Mouse (Mus musculus): ENCODE measurements around the gene Syngap1. TPM values are rescaled to one million over a fixed set of nuclear protein-coding genes. Genes with fewer than 3 reads are reported as not detected.

Syngap1 gene
- polyA plus RNA-seq, 1 experiment from 2014 or later = 7.4 TPM

DNA sequence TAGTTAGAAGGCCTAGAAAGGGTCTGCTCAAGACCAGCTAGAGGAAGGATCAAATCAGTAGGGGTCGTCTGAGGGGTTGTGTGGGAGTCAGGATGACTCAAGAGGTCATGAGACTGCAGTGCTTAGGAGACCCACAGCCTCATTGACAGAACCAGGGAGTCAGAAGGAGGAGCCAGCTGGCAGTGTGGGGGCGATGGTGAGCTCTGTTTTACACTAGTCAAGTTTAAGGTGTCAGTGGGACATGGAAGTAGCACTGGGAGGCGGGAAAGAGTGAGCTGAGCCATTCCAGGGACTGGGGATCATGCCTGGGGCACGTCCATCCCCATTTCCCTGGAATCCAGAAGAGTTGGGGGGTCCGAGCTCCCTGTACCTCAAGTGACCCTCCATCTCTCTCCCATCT, 17.8 kb downstream of the Syngap1 start:
- Histone ChIP-seq H3K27ac (ENCODE audit: low read depth, low read length) (no peak overlapping the region), H3K9me3 (ENCODE audit: control insufficient read depth, low read length) (no peaks in the 10 kb centered on the region), H3K4me2 (ENCODE audit: low read depth, low read length) (no peak overlapping the region), H3K36me3 (ENCODE audit: control insufficient read depth, insufficient read depth, low read length) (peaks cover 66% of the 10 kb centered on the region), H3K27me3 (ENCODE audit: control insufficient read depth, insufficient read depth, low read length) (no peaks in the 10 kb centered on the region), H3K9ac (replicated peaks; ENCODE audit: low read depth, low read length) (no peak overlapping the region), H3K4me3 (ENCODE audit: low read depth, low read length) (no peak overlapping the region), H3K4me1 (ENCODE audit: control insufficient read depth, insufficient read depth, low read length) (peaks cover 2% of the 10 kb centered on the region)
- WGBS = 63% methylated on average over 5 of the region's 5 CpGs
- no peak for ATAC-seq (ENCODE audit: low read depth)

DNA sequence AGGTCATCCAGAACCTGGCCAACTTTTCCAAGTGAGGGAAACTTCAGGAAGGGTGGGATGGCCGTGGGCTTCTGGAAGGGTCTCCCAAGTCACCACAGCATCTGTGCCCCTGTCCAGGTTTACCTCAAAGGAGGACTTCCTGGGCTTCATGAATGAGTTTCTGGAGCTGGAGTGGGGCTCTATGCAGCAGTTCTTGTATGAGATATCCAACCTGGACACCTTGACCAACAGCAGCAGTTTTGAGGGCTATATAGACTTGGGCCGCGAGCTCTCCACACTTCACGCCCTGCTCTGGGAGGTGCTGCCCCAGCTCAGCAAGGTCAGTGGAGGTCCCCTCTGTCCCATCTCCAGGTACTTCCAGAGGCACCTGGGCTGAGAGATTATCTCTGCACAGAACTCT, 18.8 kb downstream of the Syngap1 start:
- Histone ChIP-seq H3K27ac (ENCODE audit: low read depth, low read length) (no peak overlapping the region), H3K36me3 (ENCODE audit: control insufficient read depth, insufficient read depth, low read length) (peaks cover 74% of the 10 kb centered on the region), H3K4me2 (ENCODE audit: low read depth, low read length) (no peak overlapping the region), H3K9me3 (ENCODE audit: control insufficient read depth, low read length) (no peaks in the 10 kb centered on the region), H3K9ac (replicated peaks; ENCODE audit: low read depth, low read length) (no peak overlapping the region), H3K27me3 (ENCODE audit: control insufficient read depth, insufficient read depth, low read length) (no peaks in the 10 kb centered on the region), H3K4me3 (ENCODE audit: low read depth, low read length) (no peak overlapping the region), H3K4me1 (ENCODE audit: control insufficient read depth, insufficient read depth, low read length) (no peaks in the 10 kb centered on the region)
- ATAC-seq (ENCODE audit: low read depth) = no peak
- 94% methylated on average over 4 of the region's 4 CpGs for WGBS

DNA sequence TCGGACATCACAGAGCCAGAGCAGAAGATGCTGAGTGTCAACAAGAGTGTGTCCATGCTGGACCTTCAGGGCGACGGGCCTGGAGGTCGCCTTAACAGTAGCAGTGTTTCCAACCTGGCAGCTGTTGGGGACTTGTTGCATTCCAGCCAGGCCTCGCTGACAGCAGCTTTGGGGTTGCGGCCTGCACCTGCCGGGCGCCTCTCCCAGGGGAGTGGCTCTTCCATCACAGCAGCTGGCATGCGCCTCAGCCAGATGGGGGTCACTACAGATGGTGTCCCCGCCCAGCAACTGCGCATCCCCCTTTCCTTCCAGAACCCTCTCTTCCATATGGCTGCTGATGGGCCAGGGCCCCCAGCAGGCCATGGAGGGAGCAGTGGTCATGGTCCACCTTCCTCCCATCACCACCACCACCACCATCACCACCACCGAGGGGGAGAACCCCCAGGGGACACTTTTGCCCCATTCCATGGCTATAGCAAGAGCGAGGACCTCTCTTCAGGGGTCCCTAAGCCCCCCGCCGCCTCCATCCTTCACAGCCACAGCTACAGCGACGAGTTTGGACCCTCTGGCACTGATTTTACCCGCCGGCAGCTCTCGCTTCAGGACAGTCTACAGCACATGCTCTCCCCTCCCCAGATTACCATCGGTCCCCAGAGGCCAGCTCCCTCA, 20.7 kb downstream of the Syngap1 start:
- no peak overlapping the region for H3K4me2 ChIP-seq (ENCODE audit: low read depth, low read length)
- no peak for ATAC-seq (ENCODE audit: low read depth)
- H3K36me3 ChIP-seq (ENCODE audit: control insufficient read depth, insufficient read depth, low read length) = peaks cover 66% of the 10 kb centered on the region
- H3K9ac ChIP-seq (replicated peaks; ENCODE audit: low read depth, low read length) = no peak overlapping the region
- no peak overlapping the region for H3K27ac ChIP-seq (ENCODE audit: low read depth, low read length)
- H3K4me3 ChIP-seq (ENCODE audit: low read depth, low read length) = no peak overlapping the region
- no peaks in the 10 kb centered on the region for H3K27me3 ChIP-seq (ENCODE audit: control insufficient read depth, insufficient read depth, low read length)
- WGBS = 93% methylated on average over 20 of the region's 21 CpGs
- no peaks in the 10 kb centered on the region for H3K4me1 ChIP-seq (ENCODE audit: control insufficient read depth, insufficient read depth, low read length)
- no peaks in the 10 kb centered on the region for H3K9me3 ChIP-seq (ENCODE audit: control insufficient read depth, low read length)

DNA sequence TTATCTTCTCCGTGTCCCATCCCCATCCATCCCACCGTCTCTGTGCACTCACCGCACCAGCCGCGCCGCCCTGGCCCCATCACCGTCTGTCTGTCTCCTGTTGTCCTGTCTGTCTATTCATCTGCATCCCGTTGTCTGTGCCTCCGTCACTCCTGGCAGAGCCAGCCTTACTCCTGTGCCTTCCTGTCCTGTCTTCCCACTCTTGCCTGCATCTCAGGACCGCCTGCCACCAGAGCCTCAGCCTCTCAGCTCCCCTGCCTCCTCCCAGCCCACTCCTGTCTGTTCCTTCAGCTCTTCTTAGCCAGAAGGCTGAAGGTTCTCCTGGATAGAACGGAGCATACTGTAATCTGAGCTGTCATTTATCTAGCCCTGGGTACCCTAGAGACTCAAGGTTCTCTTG, 25.9 kb downstream of the Syngap1 start:
- 0 out of 2 replicates have a peak, but pooled peaks cover 2% of the 10 kb centered on the region for H3K4me1 ChIP-seq (ENCODE audit: control insufficient read depth, insufficient read depth, low read length)
- no peak overlapping the region for H3K9ac ChIP-seq (replicated peaks; ENCODE audit: low read depth, low read length)
- no peaks in the 10 kb centered on the region for H3K9me3 ChIP-seq (ENCODE audit: control insufficient read depth, low read length)
- no peak overlapping the region for H3K4me2 ChIP-seq (ENCODE audit: low read depth, low read length)
- H3K4me3 ChIP-seq (ENCODE audit: low read depth, low read length) = no peak overlapping the region
- no peak overlapping the region for H3K27ac ChIP-seq (ENCODE audit: low read depth, low read length)
- WGBS = 90% methylated on average over 11 of the region's 11 CpGs
- no peaks in the 10 kb centered on the region for H3K27me3 ChIP-seq (ENCODE audit: control insufficient read depth, insufficient read depth, low read length)
- peaks cover 53% of the 10 kb centered on the region for H3K36me3 ChIP-seq (ENCODE audit: control insufficient read depth, insufficient read depth, low read length)
- no peak for ATAC-seq (ENCODE audit: low read depth)

DNA sequence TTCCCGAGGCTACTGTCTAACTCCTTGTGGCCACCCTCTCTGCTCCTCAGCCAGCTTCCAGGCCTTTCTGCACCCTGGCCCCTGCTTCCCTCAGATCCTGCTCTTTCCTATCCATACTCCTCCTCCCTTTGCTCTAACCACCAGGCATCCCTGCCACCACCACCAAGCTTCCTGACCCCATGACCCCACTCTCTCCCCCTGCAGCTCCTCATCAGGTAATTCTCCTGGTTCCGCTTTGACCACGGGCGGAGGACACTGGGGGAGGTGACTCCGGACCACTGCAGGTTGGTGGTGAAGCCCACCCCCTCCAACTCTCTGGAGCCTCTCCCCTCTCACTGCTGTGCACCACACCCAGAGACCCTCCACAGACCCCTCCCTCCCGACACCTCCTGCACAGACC, 26.4 kb downstream of the Syngap1 start:
- Histone ChIP-seq H3K9me3 (ENCODE audit: control insufficient read depth, low read length) (no peaks in the 10 kb centered on the region), H3K27me3 (ENCODE audit: control insufficient read depth, insufficient read depth, low read length) (no peaks in the 10 kb centered on the region), H3K27ac (ENCODE audit: low read depth, low read length) (no peak overlapping the region), H3K4me3 (ENCODE audit: low read depth, low read length) (no peak overlapping the region), H3K36me3 (ENCODE audit: control insufficient read depth, insufficient read depth, low read length) (peaks cover 48% of the 10 kb centered on the region), H3K4me1 (ENCODE audit: control insufficient read depth, insufficient read depth, low read length) (0 out of 2 replicates have a peak, but pooled peaks cover 3% of the 10 kb centered on the region), H3K4me2 (ENCODE audit: low read depth, low read length) (no peak overlapping the region), H3K9ac (replicated peaks; ENCODE audit: low read depth, low read length) (no peak overlapping the region)
- 94% methylated on average over 6 of the region's 6 CpGs for WGBS
- ATAC-seq (ENCODE audit: low read depth) = no peak

DNA sequence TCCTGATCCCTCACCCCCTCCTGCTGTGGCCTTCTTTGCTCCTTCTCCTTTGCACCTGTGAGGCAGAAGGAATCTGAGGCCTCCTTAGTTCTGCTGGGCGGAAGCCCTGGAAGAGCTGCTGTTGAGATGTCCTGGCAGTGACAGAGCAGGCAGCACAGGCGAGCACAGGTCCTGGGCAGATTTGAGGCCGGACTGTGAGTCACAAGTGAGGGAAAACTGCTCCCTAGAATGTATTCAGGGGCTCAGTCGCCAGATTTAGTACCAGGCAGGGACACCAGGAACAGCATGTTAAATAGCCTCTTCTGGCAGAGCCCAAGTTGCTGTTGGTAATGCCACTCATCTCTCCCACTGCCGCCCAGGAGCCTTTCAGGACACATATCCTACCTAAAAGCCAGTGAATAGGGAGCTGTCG, 27.2 kb downstream of the Syngap1 start:
- H3K4me1 ChIP-seq (ENCODE audit: control insufficient read depth, insufficient read depth, low read length) = 0 out of 2 replicates have a peak, but pooled peaks cover 3% of the 10 kb centered on the region
- ATAC-seq (ENCODE audit: low read depth) = no peak
- WGBS = 79% methylated on average over 6 of the region's 6 CpGs
- H3K9ac ChIP-seq (replicated peaks; ENCODE audit: low read depth, low read length) = no peak overlapping the region
- H3K9me3 ChIP-seq (ENCODE audit: control insufficient read depth, low read length) = no peaks in the 10 kb centered on the region
- H3K27ac ChIP-seq (ENCODE audit: low read depth, low read length) = no peak overlapping the region
- no peaks in the 10 kb centered on the region for H3K27me3 ChIP-seq (ENCODE audit: control insufficient read depth, insufficient read depth, low read length)
- no peak overlapping the region for H3K4me3 ChIP-seq (ENCODE audit: low read depth, low read length)
- peaks cover 42% of the 10 kb centered on the region for H3K36me3 ChIP-seq (ENCODE audit: control insufficient read depth, insufficient read depth, low read length)
- H3K4me2 ChIP-seq (ENCODE audit: low read depth, low read length) = no peak overlapping the region

DNA sequence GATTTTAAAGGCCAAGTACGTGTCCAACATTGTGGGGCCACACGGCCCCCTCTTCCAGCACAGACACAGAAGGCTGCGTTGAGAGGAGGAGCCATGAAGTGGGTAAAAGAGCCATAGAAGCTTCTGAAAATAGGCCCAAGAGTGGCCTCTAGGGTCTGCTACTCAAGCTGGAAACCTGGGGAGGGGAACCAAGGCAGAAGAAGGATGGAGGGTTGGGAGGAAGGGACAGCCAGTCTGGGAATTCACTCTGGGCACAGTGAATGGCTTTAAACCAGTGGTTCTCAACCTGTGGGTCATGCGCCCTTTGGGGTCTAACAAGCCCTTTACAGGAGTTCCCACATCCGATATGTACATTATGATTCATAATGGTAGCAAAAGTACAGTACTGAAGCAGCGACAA, 28.2 kb downstream of the Syngap1 start:
- H3K9me3 ChIP-seq (ENCODE audit: control insufficient read depth, low read length) = no peaks in the 10 kb centered on the region
- no peak for ATAC-seq (ENCODE audit: low read depth)
- H3K4me2 ChIP-seq (ENCODE audit: low read depth, low read length) = no peak overlapping the region
- no peak overlapping the region for H3K27ac ChIP-seq (ENCODE audit: low read depth, low read length)
- H3K36me3 ChIP-seq (ENCODE audit: control insufficient read depth, insufficient read depth, low read length) = peaks cover 36% of the 10 kb centered on the region
- no peak overlapping the region for H3K9ac ChIP-seq (replicated peaks; ENCODE audit: low read depth, low read length)
- 97% methylated on average over 6 of the region's 6 CpGs for WGBS
- H3K4me3 ChIP-seq (ENCODE audit: low read depth, low read length) = no peak overlapping the region
- no peaks in the 10 kb centered on the region for H3K27me3 ChIP-seq (ENCODE audit: control insufficient read depth, insufficient read depth, low read length)
- H3K4me1 ChIP-seq (ENCODE audit: control insufficient read depth, insufficient read depth, low read length) = peaks cover 11% of the 10 kb centered on the region; the same call in 1 of the 2 replicates

DNA sequence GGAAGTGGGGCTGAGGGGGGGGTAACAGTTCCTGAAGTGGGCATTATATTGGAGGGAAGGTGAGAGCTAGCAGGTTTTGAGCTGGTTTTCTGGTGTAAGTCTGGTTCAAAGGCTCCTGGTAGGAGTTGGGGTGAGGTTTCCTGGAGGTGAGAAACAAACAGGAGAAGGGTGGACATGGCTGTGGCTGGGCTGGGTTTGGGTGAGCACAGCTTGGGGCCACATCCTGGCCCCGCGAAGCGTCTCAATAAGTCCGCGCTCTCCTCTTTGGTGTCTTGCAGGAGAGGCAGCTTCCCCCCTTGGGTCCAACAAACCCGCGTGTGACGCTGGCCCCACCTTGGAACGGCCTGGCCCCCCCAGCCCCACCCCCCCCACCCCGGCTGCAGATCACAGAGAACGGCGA, 29.2 kb downstream of the Syngap1 start:
- H3K27ac ChIP-seq (ENCODE audit: low read depth, low read length) = no peak overlapping the region
- no peaks in the 10 kb centered on the region for H3K27me3 ChIP-seq (ENCODE audit: control insufficient read depth, insufficient read depth, low read length)
- ATAC-seq (ENCODE audit: low read depth) = no peak
- no peak overlapping the region for H3K4me3 ChIP-seq (ENCODE audit: low read depth, low read length)
- no peak overlapping the region for H3K4me2 ChIP-seq (ENCODE audit: low read depth, low read length)
- no peak overlapping the region for H3K9ac ChIP-seq (replicated peaks; ENCODE audit: low read depth, low read length)
- 76% methylated on average over 8 of the region's 12 CpGs for WGBS
- no peaks in the 10 kb centered on the region for H3K9me3 ChIP-seq (ENCODE audit: control insufficient read depth, low read length)
- H3K36me3 ChIP-seq (ENCODE audit: control insufficient read depth, insufficient read depth, low read length) = peaks cover 31% of the 10 kb centered on the region
- H3K4me1 ChIP-seq (ENCODE audit: control insufficient read depth, insufficient read depth, low read length) = peaks cover 11% of the 10 kb centered on the region; the same call in 1 of the 2 replicates

DNA sequence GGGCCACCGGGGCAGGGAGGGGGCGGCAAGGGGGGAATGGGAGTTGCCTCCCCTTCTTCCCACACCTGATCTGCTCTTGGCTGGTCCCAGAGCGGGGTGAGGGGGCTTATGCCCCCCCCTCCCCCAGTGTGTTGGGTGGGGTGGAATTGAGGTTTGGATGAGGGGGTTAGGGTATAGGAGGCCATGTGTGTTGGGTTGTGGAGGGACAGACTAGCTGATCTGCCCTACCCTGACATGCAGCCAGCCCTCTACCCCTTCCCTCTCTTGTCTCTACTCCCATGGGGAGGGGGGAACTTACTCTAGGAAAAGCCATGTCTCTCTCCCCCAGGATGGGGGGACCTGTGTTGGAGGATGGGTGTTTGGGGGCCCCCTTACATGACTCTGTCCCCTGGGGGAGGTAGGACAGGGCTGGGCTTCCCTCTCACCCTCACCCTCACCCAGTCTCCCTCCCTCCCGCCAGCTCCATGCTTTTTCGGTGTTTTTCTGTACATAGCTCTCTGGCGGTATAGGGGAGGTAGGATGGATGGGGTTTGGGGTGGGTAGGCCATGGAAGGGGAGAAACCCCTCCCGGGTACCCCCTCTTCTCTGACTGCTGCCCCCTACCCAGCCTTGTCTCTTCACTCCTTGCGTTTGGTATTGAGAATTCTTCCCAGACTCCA, 30.3 kb downstream of the Syngap1 start:
- ATAC-seq (ENCODE audit: low read depth) = no peak
- no peak overlapping the region for H3K4me2 ChIP-seq (ENCODE audit: low read depth, low read length)
- H3K36me3 ChIP-seq (ENCODE audit: control insufficient read depth, insufficient read depth, low read length) = peaks cover 40% of the 10 kb centered on the region
- H3K9me3 ChIP-seq (ENCODE audit: control insufficient read depth, low read length) = no peaks in the 10 kb centered on the region
- H3K27ac ChIP-seq (ENCODE audit: low read depth, low read length) = no peak overlapping the region
- 59% methylated on average over 7 of the region's 8 CpGs for WGBS
- H3K27me3 ChIP-seq (ENCODE audit: control insufficient read depth, insufficient read depth, low read length) = no peaks in the 10 kb centered on the region
- H3K9ac ChIP-seq (replicated peaks; ENCODE audit: low read depth, low read length) = no peak overlapping the region
- no peak overlapping the region for H3K4me3 ChIP-seq (ENCODE audit: low read depth, low read length)
- peaks cover 17% of the 10 kb centered on the region for H3K4me1 ChIP-seq (ENCODE audit: control insufficient read depth, insufficient read depth, low read length)
